Mouse (Mus musculus) megakaryocyte, embryonic 14.5 days (primary cell): ENCODE results near the gene 1700025G04Rik.

Experiments used
- FLI1 ChIP-seq: IDR thresholded peaks from 2 replicates; pipeline ENCODE4 v1.6.1; 2012; ENCODE audit warnings: low read length, inconsistent platforms, mixed read lengths
- GATA1 ChIP-seq: IDR thresholded peaks from 3 replicates; pipeline ENCODE4 v1.6.1; 2012; ENCODE audit warnings: mixed read lengths, low read length, inconsistent platforms, borderline replicate concordance

DNA sequence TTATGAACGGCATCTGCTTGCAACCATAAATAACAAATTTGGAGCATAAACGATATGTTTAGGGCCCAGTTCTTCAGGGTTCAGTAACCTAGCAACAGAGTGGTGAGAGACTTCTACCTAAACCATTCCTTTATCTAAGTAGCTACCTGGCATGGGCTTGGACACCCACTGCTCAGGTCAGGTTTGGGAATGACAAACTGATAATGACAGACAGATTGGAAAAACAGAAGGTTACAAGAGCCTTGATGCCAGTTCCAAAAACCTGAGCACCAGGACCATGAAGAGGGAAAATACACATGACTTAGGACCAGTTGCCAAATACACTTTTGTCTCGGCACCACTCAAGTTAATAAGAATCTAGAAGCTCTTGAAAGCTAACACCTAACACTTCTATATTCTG lies 71.6 kb downstream of the 1700025G04Rik start:
- TF ChIP-seq GATA1 (no peak), FLI1 (no peak)
